Mouse (Mus musculus): Measurements from ENCODE around the gene Tgfa. TPM values are rescaled to one million over a fixed set of nuclear protein-coding genes. Genes with fewer than 3 reads are reported as not detected.
A peak's percentile ranks its signal among the peaks of the same experiment; 100 is the strongest.

Gene Tgfa
- polyA plus RNA-seq, 1 experiment, result 3.5 TPM

GRCm38 (mm10) chr6:86293301-86293700 is 98.3 kb downstream of the Tgfa start:
- DNase-seq (ENCODE audit: low read depth), result no peak

DNA sequence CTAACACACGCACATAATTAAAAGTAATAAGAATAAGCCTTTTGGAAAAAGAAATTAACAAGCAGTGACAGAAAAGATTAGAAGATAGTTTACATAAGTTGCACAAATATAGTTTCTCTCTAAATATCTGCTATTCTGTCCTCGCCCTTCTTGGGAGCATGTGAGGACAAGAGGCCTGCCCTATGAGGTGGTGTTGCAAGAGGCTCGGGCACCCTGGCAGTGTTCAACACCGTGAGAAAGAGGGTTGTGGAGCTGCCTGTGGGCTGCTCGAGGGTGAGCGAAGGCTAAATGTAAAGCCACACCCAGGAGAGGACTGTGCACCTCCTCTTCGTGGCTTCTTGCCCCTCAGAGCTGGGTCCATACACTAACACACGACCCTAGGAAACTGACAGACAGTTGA is 100.4 kb downstream of the Tgfa start:
- no peak for DNase-seq (ENCODE audit: low read depth)

- DNase-seq (ENCODE audit: low read depth), result no peak
Measured at GRCm38 (mm10) chr6:86296126-86296525, 101.1 kb downstream of the Tgfa start.

DNA sequence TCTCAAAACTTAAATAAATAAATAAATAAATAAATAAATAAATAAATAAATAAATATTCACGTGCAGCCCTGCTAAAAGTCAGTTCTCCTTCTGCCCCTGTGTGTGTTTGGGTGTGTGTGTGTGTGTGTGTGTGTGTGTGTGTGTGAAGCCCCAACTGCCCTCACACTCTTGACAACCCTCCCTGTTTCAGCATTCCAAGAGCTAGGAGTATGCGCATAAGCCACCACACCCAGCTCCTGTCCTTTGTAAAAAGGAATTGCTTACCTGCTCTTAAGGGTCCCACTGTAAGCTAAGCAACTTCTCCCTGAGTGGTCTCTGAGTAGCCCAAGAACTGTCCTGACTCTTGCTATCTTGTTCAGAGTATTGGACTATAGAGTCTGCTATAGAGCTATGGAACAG is 101.9 kb downstream of the Tgfa start:
- DNase-seq (ENCODE audit: low read depth), result no peak

- no peak for DNase-seq (ENCODE audit: low read depth)
Measured at GRCm38 (mm10) chr6:86298961-86299360, 103.9 kb downstream of the Tgfa start.

DNA sequence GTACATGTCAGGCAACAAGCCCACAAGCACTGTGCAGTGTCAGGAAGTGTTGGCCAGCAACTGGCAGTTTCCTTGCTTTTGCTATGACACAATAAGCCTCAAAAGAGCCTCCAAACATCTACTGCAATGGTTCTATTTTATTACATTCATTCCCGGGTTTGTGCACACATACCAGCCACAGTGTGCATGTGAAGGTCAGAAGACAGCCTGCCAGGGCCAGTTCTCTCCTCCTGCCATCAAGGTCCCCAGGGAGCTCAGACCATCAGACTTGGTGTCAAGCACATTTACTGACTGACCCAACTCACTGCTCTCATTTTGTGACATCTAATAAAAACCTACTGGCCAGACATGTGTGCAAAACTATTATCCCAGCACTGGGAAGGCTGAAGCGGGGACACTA is 104.4 kb downstream of the Tgfa start:
- no peak for DNase-seq (ENCODE audit: low read depth)

- DNase-seq (ENCODE audit: low read depth), result no peak
Measured at GRCm38 (mm10) chr6:86305680-86306079, 110.7 kb downstream of the Tgfa start.

DNA sequence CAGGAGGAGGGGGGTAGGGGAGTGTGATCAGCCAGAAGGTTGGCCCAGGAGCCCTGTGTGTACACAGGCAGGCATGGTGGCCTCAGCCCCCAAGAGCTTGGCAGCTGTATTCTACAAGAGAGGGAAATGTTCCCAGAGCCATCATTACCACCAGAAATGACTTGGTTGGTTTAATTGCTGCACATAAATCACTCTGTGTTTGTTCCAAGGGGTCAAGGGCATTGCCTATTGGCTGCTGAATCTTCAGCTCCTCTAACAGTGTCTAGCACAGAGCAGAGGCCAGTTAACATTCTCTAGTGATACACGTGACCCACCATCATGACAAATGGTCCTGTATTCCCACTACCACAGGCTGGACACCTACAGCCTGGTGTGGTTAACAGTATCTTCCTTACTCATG is 119.0 kb downstream of the Tgfa start:
- DNase-seq (ENCODE audit: low read depth), result no peak

DNA sequence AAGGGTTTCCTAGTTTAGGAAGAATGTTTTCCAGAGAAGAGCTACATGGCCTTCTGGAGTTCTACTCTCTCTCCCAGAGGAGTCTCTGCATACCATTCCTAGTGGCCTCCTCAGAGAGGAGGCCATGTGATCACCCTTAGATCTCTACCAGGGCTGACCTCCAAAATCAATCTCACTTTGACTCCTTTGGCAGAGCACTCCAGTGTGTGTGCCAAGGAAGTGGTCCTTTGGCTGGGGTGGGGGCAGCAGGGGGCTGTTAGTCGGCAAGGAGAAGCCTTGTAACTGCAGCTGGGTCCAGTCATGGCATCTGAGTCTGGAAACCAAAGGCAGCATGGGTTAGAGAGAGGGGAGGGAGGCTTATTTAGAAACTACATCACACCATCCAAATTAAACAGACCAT is 122.0 kb downstream of the Tgfa start:
- DNase-seq (ENCODE audit: low read depth), result no peak

DNA sequence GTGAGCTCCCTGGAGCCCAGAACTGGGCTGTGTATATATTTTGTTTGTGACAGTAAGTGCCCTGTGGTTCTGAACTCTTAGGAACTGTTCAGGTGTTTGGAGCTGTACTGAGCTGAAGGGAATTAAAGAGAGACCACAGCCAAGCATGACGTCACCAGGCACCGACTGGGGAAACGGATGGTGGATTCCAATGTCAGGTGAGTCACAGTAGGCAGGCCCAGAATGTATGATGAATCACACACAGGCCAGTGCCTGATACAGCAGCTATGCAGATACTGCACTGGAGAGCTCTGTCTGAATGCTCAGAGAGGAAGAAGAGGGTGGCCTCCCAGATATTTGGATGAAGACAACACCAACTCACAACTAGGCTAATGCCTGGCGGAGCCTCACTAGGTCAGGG is 123.8 kb downstream of the Tgfa start:
- DNase-seq (ENCODE audit: low read depth), result no peak

DNA sequence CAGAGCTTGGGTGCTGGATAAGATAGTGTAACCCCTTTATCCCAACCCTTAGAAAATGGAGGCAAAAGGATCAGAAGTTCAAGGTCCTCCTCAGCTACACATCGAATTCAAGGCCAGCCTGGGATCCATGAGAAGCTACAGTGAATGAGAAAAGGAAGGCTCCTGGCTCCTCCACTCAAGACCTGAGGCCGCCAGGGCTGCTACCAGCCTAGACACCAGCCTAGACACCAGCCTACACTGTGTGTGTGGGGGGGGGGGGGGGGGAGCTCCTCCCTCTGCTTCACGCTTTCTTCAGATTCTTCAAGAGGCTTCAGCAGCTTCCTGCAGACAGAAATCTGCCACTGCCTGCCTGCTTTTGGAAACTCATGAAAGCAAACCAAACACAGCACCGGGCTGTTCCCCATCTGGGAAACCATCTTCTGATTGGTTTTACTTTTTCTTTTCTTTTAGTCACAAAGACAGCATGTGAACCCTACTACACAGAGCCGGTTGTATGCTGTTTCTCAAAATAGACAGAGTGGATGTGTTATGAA is 127.1 kb downstream of the Tgfa start:
- DNase-seq (ENCODE audit: low read depth), result no peak

GRCm38 (mm10) chr6:86322991-86323390 is 128.0 kb downstream of the Tgfa start:
- DNase-seq (ENCODE audit: low read depth), result no peak

DNA sequence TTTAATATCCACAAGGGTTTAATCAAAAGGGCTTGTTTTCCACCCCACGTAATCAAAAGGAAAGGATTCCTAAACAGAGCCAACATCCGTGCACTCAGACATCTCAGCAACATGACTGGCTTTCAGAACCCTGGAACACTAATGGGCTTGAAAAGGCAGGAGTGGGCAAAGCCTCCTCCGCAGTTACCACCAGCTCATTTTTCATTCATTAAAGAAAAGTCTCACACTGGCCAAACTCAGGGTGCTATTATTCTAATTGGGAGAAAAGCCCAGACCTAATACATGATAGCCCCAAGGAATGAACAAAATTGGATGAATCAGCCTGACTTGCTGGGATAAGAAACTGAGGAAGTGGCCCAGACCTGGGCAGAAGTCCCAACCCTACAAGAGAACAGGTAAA is 129.4 kb downstream of the Tgfa start:
- peak; percentile 51 for DNase-seq (ENCODE audit: low read depth)

Other genes with a start within 250 kb of the Tgfa start
- gene Dusp11, start 233.6 kb upstream of the Tgfa start, polyA plus RNA-seq (2012; rRNA removed), result 31.5 and 39.0 TPM in 2 replicates
- gene Figla, start 179.1 kb upstream of the Tgfa start, polyA plus RNA-seq (2012; rRNA removed), result not detected in 2 replicates
- 0.14 and 0.23 TPM in 2 replicates for gene Add2, start 166.5 kb upstream of the Tgfa start, polyA plus RNA-seq (2012; rRNA removed)
- gene Fam136a, start 170.4 kb downstream of the Tgfa start, polyA plus RNA-seq (2012; rRNA removed), result 23.0 and 25.9 TPM in 2 replicates
- 34.6 and 35.7 TPM in 2 replicates for gene Snrpg, start 176.1 kb downstream of the Tgfa start, polyA plus RNA-seq (2012; rRNA removed)
- gene Pcyox1, start 201.9 kb downstream of the Tgfa start, polyA plus RNA-seq (2012; rRNA removed), result 64.4 and 87.3 TPM in 2 replicates
- gene Tia1, start 209.0 kb downstream of the Tgfa start, polyA plus RNA-seq (2012; rRNA removed), result 26.8 and 28.8 TPM in 2 replicates
- gene Gm44790, start 231.4 kb downstream of the Tgfa start, polyA plus RNA-seq (2012; rRNA removed), result 4.3 and 9.1 TPM in 2 replicates
- 15.2 and 16.8 TPM in 2 replicates for gene C87436, start 243.2 kb downstream of the Tgfa start, polyA plus RNA-seq (2012; rRNA removed)

Data from gonadal fat pad, adult 2 months (tissue).